Mouse (Mus musculus) erythroblast, adult 5-6 weeks (primary cell): Measurements from ENCODE around the gene Taar7d. TPM values are rescaled to one million over a fixed set of nuclear protein-coding genes. Genes with fewer than 3 reads are reported as not detected.
"Not testable (repeated sequence)": the region's sequence is repeated elsewhere in the genome, so short reads cannot be mapped to it uniquely, and the experiment has no call there.

ENCODE experiments used
- ATAC-seq: replicated peaks from 2 replicates; pipeline ENCODE4 v1.8.0; 2016; ENCODE audit warnings: moderate number of reproducible peaks, mild to moderate bottlenecking, moderate TSS enrichment, inconsistent platforms; ENCODE audit not compliant: poor library complexity, low FRiP score, severe bottlenecking
- total RNA-seq, 2 experiments: library from RNA; stranded (forward) in 1 of 2; stranded (reverse) in 1 of 2; fragments of 150-400 nt in 1 of 2; fragments of 200-764, 138-1000 nt in 1 of 2; gene quantifications; 2 replicates each; pipeline versions ENCODE4 v1.2.3 to v1.2.4; 2015 to 2017; ENCODE audit warnings: low replicate concordance in 2 of 2

Taar7d gene
- total RNA-seq (2015; ENCODE audit: low replicate concordance) (not detected in 2 replicates), total RNA-seq (2017; ENCODE audit: low replicate concordance) (not detected in 2 replicates)

DNA sequence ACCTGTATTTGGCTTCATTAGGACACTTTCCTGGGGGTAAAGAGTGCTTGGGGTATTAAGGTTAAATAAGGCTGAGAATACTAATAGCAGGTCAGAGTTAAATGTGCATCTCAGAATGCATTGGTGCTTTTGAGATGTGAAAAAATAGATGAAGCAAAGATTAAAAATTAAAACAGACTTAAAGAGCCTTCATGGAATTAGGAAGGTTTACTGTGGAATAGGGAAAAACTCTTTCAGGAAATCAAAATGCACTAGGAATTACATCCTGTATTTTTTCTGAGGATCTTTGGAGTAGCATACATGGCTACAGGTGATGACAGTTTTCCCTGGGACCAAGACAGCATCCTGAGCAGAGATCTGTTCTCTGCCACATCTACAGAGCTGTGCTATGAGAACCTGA is at the start of gene Taar7d:
Taar7d (plus strand) TSS at position 301 of the 400 bp plus-strand sequence.
- no peak for ATAC-seq

- no peak for ATAC-seq
Measured at GRCm38 (mm10) chr10:23977958-23978357, 49.1 kb upstream of the Taar7d start.

DNA sequence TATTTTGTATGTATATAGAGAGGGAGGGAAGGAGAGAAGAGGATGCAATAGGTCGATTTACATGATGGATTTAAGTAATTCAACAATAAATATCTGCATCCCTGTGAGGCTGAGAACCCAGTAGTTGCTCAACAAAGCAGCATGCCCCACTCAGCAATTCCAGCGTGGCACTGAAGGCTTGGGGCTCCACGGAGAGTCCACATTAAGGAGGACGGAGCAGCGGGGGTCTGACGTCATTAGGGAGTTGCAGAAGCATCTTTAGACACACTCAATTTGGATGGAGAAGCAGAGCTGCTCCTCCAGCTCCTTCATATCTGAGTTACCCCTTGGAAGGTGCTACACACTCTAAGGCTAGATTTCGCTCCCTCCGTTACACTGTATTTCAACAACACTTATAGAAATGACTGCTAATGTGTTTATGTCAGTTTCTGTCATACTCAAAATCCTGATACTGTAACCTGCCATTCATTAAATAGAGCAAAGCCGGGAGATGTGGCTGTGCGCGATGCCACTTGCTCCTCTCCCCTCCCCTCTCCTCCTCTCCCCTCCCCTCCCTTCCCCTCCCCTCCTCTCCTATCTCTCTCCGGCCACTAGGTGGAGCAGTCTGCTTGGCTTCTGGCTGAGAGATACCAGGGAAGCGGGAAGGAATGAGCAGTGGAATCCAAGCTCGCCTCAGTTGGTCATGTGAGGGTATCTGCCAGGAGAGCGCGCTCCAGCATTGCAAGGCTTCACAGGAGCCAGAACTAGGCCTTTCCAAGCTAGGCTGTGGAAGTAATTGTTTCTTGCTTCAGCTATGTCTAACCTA is 47.9 kb upstream of the Taar7d start:
- ATAC-seq: no peak

GRCm38 (mm10) chr10:23985546-23985945 is 41.5 kb upstream of the Taar7d start, which contains the start of gene Taar6:
Gene Taar6, minus strand, starts transcription at chr10:23985646.
- no peak for ATAC-seq

DNA sequence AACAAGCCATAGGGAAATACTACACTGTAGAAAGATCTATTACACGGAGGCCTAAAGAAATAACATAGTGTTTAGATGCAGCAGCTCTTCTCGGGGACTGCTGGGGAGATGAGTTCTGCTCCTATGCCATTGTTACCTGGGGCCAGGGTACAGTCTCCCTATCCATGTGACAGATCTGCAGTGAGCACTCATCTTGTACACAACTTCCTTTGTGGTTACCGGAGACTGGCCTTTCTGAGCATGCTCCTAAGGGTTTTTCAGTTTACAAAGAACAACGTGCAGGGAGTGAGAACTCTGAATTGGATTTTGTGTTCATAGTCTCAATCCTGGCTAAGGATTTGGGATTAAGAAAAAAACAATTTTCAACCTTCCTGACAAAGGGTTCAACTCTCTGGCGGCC is 40.6 kb upstream of the Taar7d start:
- no peak for ATAC-seq

GRCm38 (mm10) chr10:23993381-23993780 is 33.6 kb upstream of the Taar7d start, which contains the start of gene Taar7a:
Gene Taar7a, minus strand, starts transcription at chr10:23993481.
- no peak for ATAC-seq

DNA sequence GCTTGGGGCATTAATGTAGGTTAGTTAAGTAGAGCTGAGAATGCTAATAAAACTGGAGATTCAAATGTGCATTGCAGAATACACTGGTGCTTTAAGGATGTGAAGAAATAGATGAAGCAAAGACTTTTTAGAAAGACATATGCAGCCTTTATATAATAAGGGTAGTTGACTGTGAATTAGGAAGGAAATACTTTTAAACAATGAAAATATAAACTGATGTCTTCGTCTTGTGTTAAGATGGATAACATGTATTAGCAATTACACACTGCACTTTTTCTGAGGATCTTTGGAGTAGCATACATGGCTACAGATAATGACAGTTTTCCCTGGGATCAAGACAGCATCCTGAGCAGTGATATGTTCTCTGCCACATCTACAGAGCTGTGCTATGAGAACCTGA is 27.4 kb upstream of the Taar7d start, which contains the start of gene Taar7b:
Taar7b (plus strand) TSS at position 301 of the 400 bp plus-strand sequence.
- no peak for ATAC-seq

GRCm38 (mm10) chr10:24006442-24006841 is 20.6 kb upstream of the Taar7d start:
- ATAC-seq: peak; percentile 80

GRCm38 (mm10) chr10:24007034-24007433 is 20.0 kb upstream of the Taar7d start:
- ATAC-seq: peak; percentile 88

DNA sequence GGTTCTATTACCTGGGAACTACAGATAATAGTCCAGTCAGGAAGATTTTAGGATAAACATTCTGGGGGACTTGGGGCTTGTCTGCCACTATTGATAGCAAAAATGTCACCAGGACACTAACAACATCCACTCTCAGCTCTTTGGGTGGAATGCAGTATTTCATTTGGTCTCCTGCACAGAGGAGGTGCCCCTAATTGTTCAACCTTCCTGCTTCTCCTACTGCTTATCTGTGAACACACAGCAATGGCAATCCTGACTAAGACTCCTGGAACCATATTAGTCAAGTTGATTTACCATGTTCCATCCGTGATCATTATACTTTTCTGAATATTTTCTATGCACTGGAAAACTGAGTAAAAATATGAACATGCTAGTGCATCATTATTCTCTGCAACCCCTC is 18.9 kb upstream of the Taar7d start:
- 0 out of 2 replicates have a peak, but pooled peaks have one; percentile 47 for ATAC-seq

DNA sequence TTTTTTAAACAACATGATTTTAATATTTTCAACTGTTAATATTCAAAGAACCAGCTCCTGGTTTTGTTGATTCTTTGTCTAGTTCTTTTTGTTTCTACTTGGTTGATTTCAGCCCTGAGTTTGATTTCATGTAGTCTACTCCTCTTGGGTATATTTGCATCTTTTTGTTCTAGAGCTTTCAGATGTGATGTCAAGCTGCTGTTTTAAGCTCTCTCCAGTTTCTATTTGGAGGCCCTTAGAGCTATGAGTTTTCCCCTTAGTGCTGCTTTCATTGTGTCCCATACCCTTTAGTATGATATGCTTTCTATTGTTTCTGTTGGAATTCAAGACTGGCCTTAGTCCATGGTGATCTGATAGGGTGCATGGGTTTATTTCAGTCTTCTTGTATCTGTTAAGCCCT is 4.3 kb downstream of the Taar7d start:
- no peak for ATAC-seq

GRCm38 (mm10) chr10:24037314-24037713 is 10.3 kb downstream of the Taar7d start, which contains the start of gene Taar7e:
Gene Taar7e, plus strand, starts transcription at chr10:24037614.
- no peak for ATAC-seq

DNA sequence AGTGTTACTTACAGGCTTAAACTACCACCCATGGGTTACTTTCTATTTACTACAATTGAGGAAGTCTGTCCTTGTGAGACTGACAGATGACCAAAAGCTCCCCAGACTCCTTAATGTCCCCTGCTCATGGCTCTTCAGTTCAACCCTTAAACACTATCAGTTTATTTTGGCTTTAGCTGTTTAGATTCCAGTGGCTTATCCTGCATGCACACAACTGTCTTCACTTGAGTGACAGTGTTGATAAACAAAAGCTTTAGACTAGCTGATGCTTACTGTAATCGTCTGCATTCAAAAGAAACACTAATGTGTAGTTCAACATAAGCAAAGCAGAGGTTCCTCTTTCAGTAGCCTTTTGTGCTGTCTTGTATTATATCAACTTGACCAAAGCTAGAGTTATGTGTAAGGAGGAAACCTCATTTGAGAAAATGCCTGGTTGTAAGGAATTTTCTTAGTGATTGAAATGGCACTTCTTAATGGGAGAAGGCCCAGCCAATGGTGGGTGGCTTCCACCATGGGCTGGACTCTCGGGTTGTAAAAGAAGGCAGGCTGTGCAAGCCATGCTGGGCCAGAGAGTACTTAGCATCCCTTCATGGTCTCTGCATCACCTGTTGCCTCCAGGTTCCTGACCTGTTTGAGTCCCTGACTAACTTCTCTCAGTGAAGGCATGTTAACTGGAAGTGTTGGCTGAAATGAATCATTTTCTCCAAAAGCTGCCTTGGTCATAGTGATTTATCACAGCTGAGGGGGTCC is 13.3 kb downstream of the Taar7d start:
- peak; percentile 87 for ATAC-seq

- ATAC-seq: no peak
Measured at GRCm38 (mm10) chr10:24049210-24049609, 22.2 kb downstream of the Taar7d start, which contains the start of gene Taar7f. Gene Taar7f, plus strand, starts transcription at chr10:24049510.

- ATAC-seq: no peak; the same call in 1 of the 2 replicates
Measured at GRCm38 (mm10) chr10:24052039-24052438, 25.0 kb downstream of the Taar7d start.

- no peak for ATAC-seq
Measured at GRCm38 (mm10) chr10:24058986-24059385, 32.0 kb downstream of the Taar7d start.

DNA sequence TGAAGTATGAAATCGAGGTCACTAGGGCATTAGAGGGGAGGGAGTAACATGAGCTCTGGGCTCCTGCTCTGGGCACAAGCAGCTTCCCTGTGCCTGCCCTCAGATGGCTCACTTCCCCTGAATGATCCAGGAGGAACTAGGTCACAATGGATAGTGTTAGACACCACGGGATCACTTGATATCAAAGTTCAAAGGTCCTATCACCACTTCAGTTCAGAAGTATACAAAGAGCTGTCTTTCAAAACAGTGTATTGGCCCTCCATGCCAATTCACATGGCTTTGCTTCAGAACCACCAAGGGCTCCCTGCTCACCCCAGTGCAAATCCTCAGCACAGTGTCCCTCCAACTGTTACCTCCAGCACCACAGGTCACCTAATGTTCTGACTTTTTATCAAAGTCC is 47.7 kb downstream of the Taar7d start:
- not testable (repeated sequence) for ATAC-seq

- ATAC-seq: not testable (repeated sequence)
Measured at GRCm38 (mm10) chr10:24076200-24076599, 49.2 kb downstream of the Taar7d start, which contains the start of gene Taar8a. Gene Taar8a, plus strand, starts transcription at chr10:24076500.
